Mouse (Mus musculus) heart, postnatal 0 days (tissue): ENCODE measurements around the gene Gzmm. TPM values are rescaled to one million over a fixed set of nuclear protein-coding genes. Genes with fewer than 3 reads are reported as not detected.
"Not testable (repeated sequence)": the region's sequence is repeated elsewhere in the genome, so short reads cannot be mapped to it uniquely, and the experiment has no call there.

Experiments used
- ATAC-seq: fragments of 200-750 bp; cut with Nextera tagmentation; 2 replicates; pipeline ENCODE4 v1.8.0; 2017; ENCODE audit warnings: low read depth, moderate number of reproducible peaks, moderate library complexity; ENCODE audit not compliant: insufficient read depth
- DNase-seq: peaks from one replicate; pipeline ENCODE4 v3.0.0-alpha.2; 2016; ENCODE audit warnings: low spot score
- H3K27ac ChIP-seq: fragments of 300-500 bp; sonication (generic); 2 replicates; pipeline ENCODE4 v1.5.1; 2014; ENCODE audit warnings: low read depth, mild to moderate bottlenecking
- H3K27me3 ChIP-seq: fragments of 300-500 bp; sonication (generic); 2 replicates; pipeline ENCODE4 v1.6.1; 2014; ENCODE audit warnings: low read length, mixed read lengths; ENCODE audit not compliant: control insufficient read depth, insufficient read depth
- H3K36me3 ChIP-seq: fragments of 300-500 bp; sonication (generic); replicated peaks from 2 replicates; pipeline ENCODE4 v1.6.1; 2014; ENCODE audit warnings: low read length, mixed read lengths; ENCODE audit not compliant: control insufficient read depth, insufficient read depth
- H3K4me1 ChIP-seq: fragments of 300-500 bp; sonication (generic); 2 replicates; pipeline ENCODE4 v1.6.1; 2014; ENCODE audit warnings: antibody characterized with exemption; ENCODE audit not compliant: control insufficient read depth, insufficient read depth
- H3K4me2 ChIP-seq: fragments of 300-500 bp; sonication (generic); 2 replicates; pipeline ENCODE4 v1.6.1; 2014; ENCODE audit warnings: low read depth, mild to moderate bottlenecking, low read length, moderate library complexity
- H3K4me3 ChIP-seq: fragments of 300-500 bp; sonication (generic); 2 replicates; pipeline ENCODE4 v1.5.1; 2014; ENCODE audit warnings: low read depth, low read length
- H3K9ac ChIP-seq: fragments of 300-500 bp; sonication (generic); replicated peaks from 2 replicates; pipeline ENCODE4 v1.6.1; 2014; ENCODE audit warnings: low read depth, low read length, mixed read lengths
- H3K9me3 ChIP-seq: fragments of 300-500 bp; sonication (generic); replicated peaks from 2 replicates; pipeline ENCODE4 v1.6.1; 2016; ENCODE audit warnings: low read length; ENCODE audit not compliant: control insufficient read depth
- CTCF ChIP-seq: IDR thresholded peaks from 2 replicates; pipeline ENCODE4 v1.5.1; 2016; ENCODE audit warnings: antibody characterized with exemption, control low read depth, low read depth
- EP300 ChIP-seq: IDR thresholded peaks from 2 replicates; pipeline ENCODE4 v1.6.1; 2016; ENCODE audit warnings: antibody characterized with exemption, low read depth
- WGBS: fragments of 180-500 bp; shearing (Covaris S2); extraction: QIAGEN DNeasy Blood & Tissue Kit; methylation state at CpG from one replicate; pipeline ENCODE4 v1.1.7; 2014; 5-methylcytosine and 5-hydroxymethylcytosine counted together
- polyA plus RNA-seq: library from polyadenylated mRNA; unstranded; fragments of >200 nt; fragmentation: Nextera tagmentation; extraction: Ambion mirVana; gene quantifications from 2 replicates; pipeline ENCODE4 v1.2.1, GENCODE M21; 2015
- total RNA-seq: library from RNA; depleted of rRNA; stranded (reverse); fragments of >200 nt; gene quantifications from 2 replicates; pipeline ENCODE4 v1.2.3, GENCODE M21; 2014; ENCODE audit warnings: low replicate concordance

Gene Gzmm
- total and polyA plus RNA-seq, 2 experiments from 2014 or later: 2.4 to 2.8 TPM

- peaks cover 39% of the 10 kb centered on the region for H3K4me1 ChIP-seq
- H3K4me3 ChIP-seq: no peak overlapping the region
- H3K27ac ChIP-seq: peak overlapping the region; percentile 97
- peak overlapping the region; percentile 29; the same call in 1 of the 2 replicates for H3K9ac ChIP-seq
- 37% methylated on average over 10 of the region's 10 CpGs for WGBS
- DNase-seq: peak; percentile 46
- TF ChIP-seq CTCF (no peak), EP300 (no peak)
- H3K9me3 ChIP-seq: no peaks in the 10 kb centered on the region
- no peaks in the 10 kb centered on the region for H3K27me3 ChIP-seq
- peak; percentile 21 for ATAC-seq
- H3K36me3 ChIP-seq: no peaks in the 10 kb centered on the region
- 0 out of 2 replicates have a peak overlapping the region, but pooled peaks have one; percentile 15 for H3K4me2 ChIP-seq
Observed at GRCm38 (mm10) chr10:79701443-79702129, 12.8 kb downstream of the Gzmm start.

- not testable (repeated sequence) for ATAC-seq, H3K36me3 ChIP-seq, H3K9me3 ChIP-seq, H3K4me2 ChIP-seq, H3K9ac ChIP-seq, H3K4me3 ChIP-seq, H3K27me3 ChIP-seq, DNase-seq, H3K27ac ChIP-seq
- WGBS: 86% methylated on average over 2 of the region's 4 CpGs
- peaks cover 47% of the 10 kb centered on the region for H3K4me1 ChIP-seq
Observed at GRCm38 (mm10) chr10:79702970-79703369, 14.2 kb downstream of the Gzmm start.

- H3K36me3 ChIP-seq: 0 out of 2 replicates have a peak, but pooled peaks cover 3% of the 10 kb centered on the region
- H3K9ac ChIP-seq: no peak overlapping the region
- peaks cover 47% of the 10 kb centered on the region for H3K4me1 ChIP-seq
- H3K27ac ChIP-seq: peak overlapping the region; percentile 73
- H3K4me3 ChIP-seq: no peak overlapping the region; the same call in 1 of the 2 replicates
- DNase-seq (no peak), ATAC-seq (no peak)
- no peaks in the 10 kb centered on the region for H3K9me3 ChIP-seq
- TF ChIP-seq CTCF (no peak), EP300 (no peak)
- H3K27me3 ChIP-seq: no peaks in the 10 kb centered on the region
- peak overlapping the region; percentile 59; the same call in 1 of the 2 replicates for H3K4me2 ChIP-seq
- 81% methylated on average over 10 of the region's 10 CpGs for WGBS
Observed at GRCm38 (mm10) chr10:79703541-79703940, 14.7 kb downstream of the Gzmm start.

- H3K4me2 ChIP-seq: peak within 1 kb of the TSS; percentile 67
- TF ChIP-seq CTCF (peak; percentile 56), EP300 (peak; percentile 87; the same call in 1 of the 2 replicates)
- ATAC-seq (peak; percentile 93), DNase-seq (peak; percentile 97)
- under 1% methylated on average over 49 of the region's 65 CpGs for WGBS
- peak within 1 kb of the TSS; percentile 88 for H3K9ac ChIP-seq
- H3K4me1 ChIP-seq: peaks cover 47% of the 10 kb centered on the region
- peak within 1 kb of the TSS; percentile 79 for H3K4me3 ChIP-seq
- 0 out of 2 replicates have a peak, but pooled peaks cover 3% of the 10 kb centered on the region for H3K36me3 ChIP-seq
- H3K27ac ChIP-seq: peak within 1 kb of the TSS; percentile 83
- H3K27me3 ChIP-seq: no peaks in the 10 kb centered on the region
- H3K9me3 ChIP-seq: no peaks in the 10 kb centered on the region
Observed at GRCm38 (mm10) chr10:79704065-79704969, 15.5 kb downstream of the Gzmm start, which contains the start of gene Bsg. Bsg (plus strand) TSS chr10:79704491.

- no peak for TF ChIP-seq EP300
- TF ChIP-seq CTCF: no peak
- Histone ChIP-seq H3K27ac (peak overlapping the region; percentile 83), H3K36me3 (peaks cover 8% of the 10 kb centered on the region), H3K9me3 (no peaks in the 10 kb centered on the region), H3K4me2 (peak overlapping the region; percentile 67), H3K4me1 (peaks cover 53% of the 10 kb centered on the region), H3K27me3 (no peaks in the 10 kb centered on the region), H3K9ac (peak overlapping the region; percentile 88), H3K4me3 (peak overlapping the region; percentile 79)
- no peak for ATAC-seq
- under 1% methylated on average over 10 of the region's 10 CpGs for WGBS
- no peak for DNase-seq
Observed at GRCm38 (mm10) chr10:79704970-79705360, 16.1 kb downstream of the Gzmm start.
